Mouse (Mus musculus) forebrain, embryonic 15.5 days (tissue): ENCODE measurements around the gene Irgm2. TPM values are rescaled to one million over a fixed set of nuclear protein-coding genes. Genes with fewer than 3 reads are reported as not detected.

ENCODE experiments used
- ATAC-seq: fragments of 200-750 bp; cut with Nextera tagmentation; replicated peaks from 2 replicates; pipeline ENCODE4 v1.8.0; 2017; ENCODE audit warnings: mild to moderate bottlenecking, moderate TSS enrichment, moderate library complexity
- H3K27ac ChIP-seq: fragments of 300-500 bp; sonication (generic); replicated peaks from 2 replicates; pipeline ENCODE4 v1.5.1; 2015; ENCODE audit warnings: mild to moderate bottlenecking, inconsistent platforms
- H3K27me3 ChIP-seq: fragments of 300-500 bp; sonication (generic); 2 replicates; pipeline ENCODE4 v1.6.1; 2015; ENCODE audit warnings: inconsistent platforms
- H3K36me3 ChIP-seq: fragments of 300-500 bp; sonication (generic); 2 replicates; pipeline ENCODE4 v1.6.1; 2015; ENCODE audit warnings: mild to moderate bottlenecking, inconsistent platforms
- H3K4me1 ChIP-seq: fragments of 300-500 bp; sonication (generic); 2 replicates; pipeline ENCODE4 v1.6.1; 2015; ENCODE audit warnings: inconsistent platforms
- H3K4me2 ChIP-seq: fragments of 300-500 bp; sonication (generic); replicated peaks from 2 replicates; pipeline ENCODE4 v1.6.1; 2015; ENCODE audit warnings: mild to moderate bottlenecking, inconsistent platforms
- H3K4me3 ChIP-seq: fragments of 300-500 bp; sonication (generic); 2 replicates; pipeline ENCODE4 v1.5.1; 2015; ENCODE audit warnings: mild to moderate bottlenecking, inconsistent platforms
- H3K9ac ChIP-seq: fragments of 300-500 bp; sonication (generic); replicated peaks from 2 replicates; pipeline ENCODE4 v1.6.1; 2015; ENCODE audit warnings: mild to moderate bottlenecking, inconsistent platforms
- H3K9me3 ChIP-seq: fragments of 300-500 bp; sonication (generic); 2 replicates; pipeline ENCODE4 v1.6.1; 2016; ENCODE audit warnings: inconsistent platforms
- WGBS: fragments of 180-500 bp; shearing (Covaris S2); methylation state at CpG from one replicate; pipeline ENCODE4 v1.1.7; 2015; ENCODE audit warnings: mixed read lengths; 5-methylcytosine and 5-hydroxymethylcytosine counted together
- polyA plus RNA-seq: library from polyadenylated mRNA; unstranded; fragments of >200 nt; fragmentation: Nextera tagmentation; extraction: Ambion mirVana; gene quantifications from 2 replicates; pipeline ENCODE4 v1.2.1, GENCODE M21; 2015

Gene Irgm2
- polyA plus RNA-seq, 1 experiment from 2014 or later: 0.55 TPM

GRCm38 (mm10) chr11:58183579-58183978, 15.8 kb upstream of the Irgm2 start:
- ATAC-seq: no peak
- no peaks in the 10 kb centered on the region for H3K27me3 ChIP-seq
- no peaks in the 10 kb centered on the region for H3K4me1 ChIP-seq
- H3K9me3 ChIP-seq: no peaks in the 10 kb centered on the region
- peaks cover 3% of the 10 kb centered on the region; the same call in 1 of the 2 replicates for H3K36me3 ChIP-seq
- WGBS: 86% methylated on average over 3 of the region's 3 CpGs
- H3K9ac ChIP-seq: no peak overlapping the region
- no peak overlapping the region for H3K4me2 ChIP-seq
- H3K27ac ChIP-seq: no peak overlapping the region
- no peak overlapping the region for H3K4me3 ChIP-seq

GRCm38 (mm10) chr11:58189675-58190074, 9.7 kb upstream of the Irgm2 start:
- 93% methylated on average over 6 of the region's 6 CpGs for WGBS
- no peak for ATAC-seq

GRCm38 (mm10) chr11:58193326-58193725, 6.1 kb upstream of the Irgm2 start:
- WGBS: 81% methylated on average over 3 of the region's 3 CpGs
- no peak overlapping the region for H3K4me2 ChIP-seq
- no peak overlapping the region for H3K9ac ChIP-seq
- H3K4me3 ChIP-seq: no peak overlapping the region
- H3K9me3 ChIP-seq: no peaks in the 10 kb centered on the region
- no peaks in the 10 kb centered on the region for H3K27me3 ChIP-seq
- H3K36me3 ChIP-seq: no peaks in the 10 kb centered on the region
- H3K4me1 ChIP-seq: no peaks in the 10 kb centered on the region
- no peak overlapping the region for H3K27ac ChIP-seq
- no peak for ATAC-seq

More at GRCm38 (mm10) chr11:58189675-58190074, 9.7 kb upstream of the Irgm2 start:
- Histone ChIP-seq H3K9me3 (no peaks in the 10 kb centered on the region), H3K27me3 (no peaks in the 10 kb centered on the region), H3K9ac (no peak overlapping the region), H3K4me1 (no peaks in the 10 kb centered on the region), H3K27ac (no peak overlapping the region), H3K4me2 (no peak overlapping the region), H3K4me3 (no peak overlapping the region), H3K36me3 (no peaks in the 10 kb centered on the region)

GRCm38 (mm10) chr11:58193860-58194520, 5.4 kb upstream of the Irgm2 start:
- no peaks in the 10 kb centered on the region for H3K36me3 ChIP-seq
- no peak overlapping the region for H3K27ac ChIP-seq
- H3K4me2 ChIP-seq: no peak overlapping the region
- H3K9ac ChIP-seq: no peak overlapping the region
- no peak overlapping the region for H3K4me3 ChIP-seq
- H3K27me3 ChIP-seq: no peaks in the 10 kb centered on the region
- no peak for ATAC-seq
- 44% methylated on average over 4 of the region's 4 CpGs for WGBS
- H3K4me1 ChIP-seq: no peaks in the 10 kb centered on the region
- H3K9me3 ChIP-seq: no peaks in the 10 kb centered on the region

GRCm38 (mm10) chr11:58198663-58199062, 755 bp upstream of the Irgm2 start:
- no peak overlapping the region for H3K4me3 ChIP-seq
- H3K4me1 ChIP-seq: no peaks in the 10 kb centered on the region

GRCm38 (mm10) chr11:58200226-58200625, 808 bp downstream of the Irgm2 start:
- Histone ChIP-seq H3K9ac (no peak overlapping the region), H3K27ac (no peak overlapping the region), H3K27me3 (no peaks in the 10 kb centered on the region), H3K4me2 (no peak overlapping the region), H3K36me3 (no peaks in the 10 kb centered on the region), H3K4me1 (no peaks in the 10 kb centered on the region), H3K9me3 (no peaks in the 10 kb centered on the region), H3K4me3 (no peak overlapping the region)
- 93% methylated on average over 4 of the region's 4 CpGs for WGBS
- no peak for ATAC-seq

More at GRCm38 (mm10) chr11:58198663-58199062, 755 bp upstream of the Irgm2 start:
- Histone ChIP-seq H3K36me3 (no peaks in the 10 kb centered on the region), H3K9ac (no peak overlapping the region), H3K27ac (no peak overlapping the region), H3K9me3 (no peaks in the 10 kb centered on the region), H3K27me3 (no peaks in the 10 kb centered on the region), H3K4me2 (peak overlapping the region; percentile 50)
- ATAC-seq: no peak
- 94% methylated on average over 4 of the region's 4 CpGs for WGBS

- no peak overlapping the region for H3K4me2 ChIP-seq
- no peaks in the 10 kb centered on the region for H3K36me3 ChIP-seq
- no peak overlapping the region for H3K27ac ChIP-seq
- no peak overlapping the region for H3K4me3 ChIP-seq
- no peaks in the 10 kb centered on the region for H3K27me3 ChIP-seq
- H3K9me3 ChIP-seq: no peaks in the 10 kb centered on the region
- H3K4me1 ChIP-seq: no peaks in the 10 kb centered on the region
- ATAC-seq: no peak
- WGBS: 75% methylated on average over 12 of the region's 12 CpGs
- no peak overlapping the region for H3K9ac ChIP-seq
Measured at GRCm38 (mm10) chr11:58201052-58201451, 1.6 kb downstream of the Irgm2 start.

- Histone ChIP-seq H3K9ac (no peak overlapping the region), H3K4me2 (no peak overlapping the region), H3K4me1 (no peaks in the 10 kb centered on the region), H3K27me3 (no peaks in the 10 kb centered on the region), H3K36me3 (no peaks in the 10 kb centered on the region), H3K27ac (no peak overlapping the region), H3K9me3 (no peaks in the 10 kb centered on the region), H3K4me3 (no peak overlapping the region)
- no peak for ATAC-seq
- 97% methylated on average over 1 of the region's 1 CpGs for WGBS
Measured at GRCm38 (mm10) chr11:58210321-58210886, 11.0 kb downstream of the Irgm2 start.

GRCm38 (mm10) chr11:58211062-58211681, 11.8 kb downstream of the Irgm2 start:
- H3K4me3 ChIP-seq: no peak overlapping the region
- no peak for ATAC-seq

GRCm38 (mm10) chr11:58211682-58212067, 12.3 kb downstream of the Irgm2 start:
- no peak for ATAC-seq
- no peaks in the 10 kb centered on the region for H3K4me1 ChIP-seq
- H3K27ac ChIP-seq: no peak overlapping the region
- H3K4me3 ChIP-seq: no peak overlapping the region
- H3K27me3 ChIP-seq: no peaks in the 10 kb centered on the region
- whole genome bisulfite sequencing: 5% methylated on average over 2 of the region's 2 CpGs
- H3K4me2 ChIP-seq: no peak overlapping the region
- no peaks in the 10 kb centered on the region for H3K9me3 ChIP-seq
- H3K9ac ChIP-seq: no peak overlapping the region
- no peaks in the 10 kb centered on the region for H3K36me3 ChIP-seq

More at GRCm38 (mm10) chr11:58211062-58211681, 11.8 kb downstream of the Irgm2 start:
- Histone ChIP-seq H3K36me3 (no peaks in the 10 kb centered on the region), H3K9ac (no peak overlapping the region), H3K4me2 (no peak overlapping the region), H3K27me3 (no peaks in the 10 kb centered on the region), H3K9me3 (no peaks in the 10 kb centered on the region), H3K27ac (no peak overlapping the region), H3K4me1 (no peaks in the 10 kb centered on the region)
- WGBS: 16% methylated on average over 9 of the region's 9 CpGs

- no peak overlapping the region for H3K4me2 ChIP-seq
- no peak overlapping the region for H3K9ac ChIP-seq
- WGBS: 88% methylated on average over 7 of the region's 7 CpGs
- H3K9me3 ChIP-seq: no peaks in the 10 kb centered on the region
- no peaks in the 10 kb centered on the region for H3K27me3 ChIP-seq
- ATAC-seq: no peak
- no peak overlapping the region for H3K27ac ChIP-seq
- no peak overlapping the region for H3K4me3 ChIP-seq
- no peaks in the 10 kb centered on the region for H3K4me1 ChIP-seq
- H3K36me3 ChIP-seq: no peaks in the 10 kb centered on the region
Measured at GRCm38 (mm10) chr11:58213673-58214342, 14.4 kb downstream of the Irgm2 start.

GRCm38 (mm10) chr11:58214391-58215048, 15.1 kb downstream of the Irgm2 start:
- WGBS: 54% methylated on average over 17 of the region's 17 CpGs
- no peaks in the 10 kb centered on the region for H3K4me1 ChIP-seq
- peak overlapping the region; percentile 23 for H3K4me3 ChIP-seq
- H3K27me3 ChIP-seq: no peaks in the 10 kb centered on the region
- no peaks in the 10 kb centered on the region for H3K36me3 ChIP-seq
- peak overlapping the region; percentile 36 for H3K4me2 ChIP-seq
- H3K9me3 ChIP-seq: no peaks in the 10 kb centered on the region
- H3K9ac ChIP-seq: no peak overlapping the region
- ATAC-seq: no peak
- no peak overlapping the region for H3K27ac ChIP-seq
